13 mouse cellular contexts compared by ENCODE assay signal in genomic region chr17:67565746-67566145, GRCm38 (mm10).
DNase-seq lines count a peak whose midpoint lies in the region; ATAC-seq and TF ChIP-seq lines count a peak whose summit lies in the region.
"Had no signal": no experiment of that assay in that cellular context is flagged by ENCODE, and none has a peak within 500 bp of the region (broad histone marks: within the 10 kb centered on the region; RNA-seq: fewer than 3 reads in every experiment).

No protein-coding gene starts in this region.

- no peaks in the 10 kb centered on the region for H3K9me3 ChIP-seq in kidney, embryonic 16.5 days (ENCODE audit: low read length)
- H3K9me3 ChIP-seq: hindbrain, embryonic 12.5 days; midbrain, embryonic 13.5 days had no signal

- no peaks in the 10 kb centered on the region for H3K27me3 ChIP-seq in kidney, embryonic 16.5 days (ENCODE audit: insufficient read depth, low read length)
- no peaks in the 10 kb centered on the region for H3K27me3 ChIP-seq in thymus, adult 2 months (ENCODE audit: control insufficient read depth, insufficient read depth, low read length)
- H3K27me3 ChIP-seq: hindbrain, embryonic 12.5 days; midbrain, embryonic 13.5 days had no signal

- H3K4me3 ChIP-seq in kidney, embryonic 16.5 days (ENCODE audit: low read length): no peak overlapping the region
- H3K4me3 ChIP-seq in thymus, adult 2 months (ENCODE audit: control insufficient read depth, insufficient read depth, low read length): no peak overlapping the region
- H3K4me3 ChIP-seq: hindbrain, embryonic 12.5 days; midbrain, embryonic 13.5 days had no signal

- no peak overlapping the region for H3K4me2 ChIP-seq in kidney, embryonic 16.5 days (replicated peaks; ENCODE audit: low read depth, low read length)
- H3K4me2 ChIP-seq: hindbrain, embryonic 12.5 days; midbrain, embryonic 13.5 days had no signal

- DNase-seq in adrenal gland, postnatal 14 days: peak; percentile 12
- DNase-seq in adrenal gland, postnatal 10 days: no peak
- peak; percentile 31 for DNase-seq in kidney, adult 11 months
- no peak for DNase-seq in kidney, adult 18-20 months
- peak; percentile 20 for DNase-seq in lung, postnatal 14 days
- DNase-seq in retina, embryonic 14.5 days (ENCODE audit: low spot score): no peak
- no peak for DNase-seq in thymus, adult 2 months
- DNase-seq: liver, postnatal 0 days had no signal

- no peak for ATAC-seq in kidney, embryonic 16.5 days (ENCODE audit: low FRiP score, low TSS enrichment)
- ATAC-seq: forebrain, embryonic 16.5 days; liver, postnatal 0 days; midbrain, embryonic 13.5 days had no signal

- no peaks in the 10 kb centered on the region for H3K36me3 ChIP-seq in kidney, embryonic 16.5 days (ENCODE audit: insufficient read depth, low read length)
- H3K36me3 ChIP-seq in thymus, adult 2 months (ENCODE audit: control insufficient read depth, insufficient read depth, low read length): no peaks in the 10 kb centered on the region
- H3K36me3 ChIP-seq: hindbrain, embryonic 12.5 days; midbrain, embryonic 13.5 days had no signal

- TF ChIP-seq POLR2A in thymus, adult 2 months (IDR thresholded peaks at IDR 0.05; ENCODE audit: control insufficient read depth, extremely low read depth, insufficient read depth, low read length, poor library complexity): no peak

- WGBS in kidney, embryonic 16.5 days: 49% methylated on average over 3 of the region's 3 CpGs
- WGBS in thymus, adult 2 months: 86% methylated on average over 3 of the region's 3 CpGs

- H3K9ac ChIP-seq in kidney, embryonic 16.5 days (replicated peaks; ENCODE audit: low read length): no peak overlapping the region
- H3K9ac ChIP-seq: hindbrain, embryonic 12.5 days; liver, postnatal 0 days; midbrain, embryonic 13.5 days had no signal

- no peaks in the 10 kb centered on the region for H3K4me1 ChIP-seq in kidney, embryonic 16.5 days (ENCODE audit: insufficient read depth, low read length)
- H3K4me1 ChIP-seq in thymus, adult 2 months (replicated peaks; ENCODE audit: control insufficient read depth, insufficient read depth, low read length): no peaks in the 10 kb centered on the region
- H3K4me1 ChIP-seq: midbrain, embryonic 13.5 days had no signal

- peak overlapping the region; percentile 73 for H3K27ac ChIP-seq in kidney, embryonic 16.5 days (ENCODE audit: low read length)
- H3K27ac ChIP-seq in thymus, adult 2 months (ENCODE audit: control insufficient read depth, insufficient read depth, low read length): no peak overlapping the region
- H3K27ac ChIP-seq: hindbrain, embryonic 12.5 days; stomach, postnatal 0 days had no signal

- no peak for TF ChIP-seq CTCF in thymus, adult 2 months (IDR thresholded peaks at IDR 0.05; ENCODE audit: borderline replicate concordance, control insufficient read depth, extremely low read depth, insufficient read depth, low read length, poor library complexity)

Comparison
In these comparisons a context has a peak if more than half of its experiments do, and no peak if none do; other contexts are left out.
1. DNase-seq: peak in adrenal gland, postnatal 14 days (single experiment), kidney, adult 11 months (single experiment) and lung, postnatal 14 days (single experiment); none in adrenal gland, postnatal 10 days (single experiment), kidney, adult 18-20 months (single experiment), retina, embryonic 14.5 days (single experiment) and thymus, adult 2 months (single experiment).